Mouse (Mus musculus) B cell, adult (primary cell): ENCODE results near the gene Kif26a. TPM values are rescaled to one million over a fixed set of nuclear protein-coding genes. Genes with fewer than 3 reads are reported as not detected.

Experiments used
- total RNA-seq: library from RNA; stranded (reverse); gene quantifications from 4 replicates; pipeline ENCODE4 v1.2.4, GENCODE M21; 2023; ENCODE audit not compliant: inconsistent age

Kif26a gene
- 0.06 TPM in 1 of 4 replicates, not detected in the others for total RNA-seq

DNA sequence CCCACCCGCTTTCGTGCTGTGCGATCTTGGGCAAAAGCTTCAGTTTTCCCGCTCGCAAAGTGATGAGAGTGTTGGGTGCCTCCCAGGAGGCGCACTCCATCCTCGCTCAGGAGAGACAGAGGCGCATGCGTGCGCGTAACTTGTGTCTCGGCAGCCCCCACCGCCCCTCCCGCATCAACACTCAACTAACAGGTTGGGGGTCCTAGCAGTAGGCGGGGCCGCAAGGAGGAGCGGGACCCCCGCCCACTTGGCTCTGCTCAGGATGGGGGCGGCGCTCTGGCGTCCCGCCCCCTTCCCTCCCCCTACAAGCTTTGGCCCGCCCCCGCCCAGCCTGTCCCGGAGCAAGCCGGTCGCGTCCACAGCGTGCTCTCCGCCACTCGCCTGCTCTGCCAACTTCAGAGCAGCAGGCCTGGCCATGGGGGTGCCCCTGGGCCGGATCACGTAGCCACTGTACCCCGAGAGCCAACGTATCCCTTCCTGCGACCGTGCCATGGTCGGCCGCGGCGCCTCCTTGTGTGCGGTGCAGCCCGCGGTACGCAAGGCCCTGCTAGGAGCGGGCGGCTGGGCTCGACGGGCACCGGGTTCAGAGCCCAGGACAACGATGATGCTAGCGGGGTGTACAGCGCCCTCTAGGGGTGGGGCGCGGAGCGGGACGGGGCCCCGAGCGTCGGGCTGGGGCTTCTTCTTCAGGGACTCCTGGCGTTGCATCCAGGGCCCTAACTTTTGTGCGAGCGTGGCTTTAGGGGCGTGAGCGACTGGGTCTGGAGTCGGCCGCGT lies at the start of gene Kif26a:
Gene Kif26a (plus strand): TSS at position 334 of the 777 bp plus-strand sequence.

DNA sequence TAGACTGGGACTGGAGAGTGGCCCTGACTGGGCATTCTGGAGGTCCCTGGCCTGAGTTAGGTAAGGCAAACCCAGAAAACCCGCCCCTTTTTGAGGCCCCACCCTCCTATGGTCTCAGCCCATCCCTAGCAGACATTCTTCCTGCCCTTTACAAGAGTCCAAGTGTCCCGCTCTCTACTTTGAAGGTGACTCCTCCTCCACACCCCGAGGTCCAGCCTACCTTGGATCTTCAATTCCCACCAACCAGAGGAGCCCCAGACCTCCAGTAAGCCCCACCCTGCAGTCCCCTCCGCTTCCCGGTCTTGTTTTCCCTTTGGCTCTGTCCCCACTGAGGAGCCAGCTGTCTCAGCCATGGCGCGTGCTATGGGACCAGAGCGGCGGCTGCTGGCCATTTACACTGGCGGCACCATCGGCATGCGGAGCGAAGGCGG lies 39.5 kb upstream of the Kif26a start, which contains the start of gene Aspg:
Gene Aspg (plus strand): TSS at position 139 of the 431 bp plus-strand sequence.

Other genes with a start within 250 kb of the Kif26a start
- gene Ppp1r13b, start 238.1 kb upstream of the Kif26a start, total RNA-seq, result 41.6 to 52.2 TPM (median 44.6 TPM) in 4 replicates
- gene Atp5mpl, start 179.2 kb upstream of the Kif26a start, total RNA-seq, result 145 to 192 TPM (median 178 TPM) in 4 replicates
- not detected in 4 replicates for gene Tdrd9, start 174.6 kb upstream of the Kif26a start, total RNA-seq
- gene Rd3l, start 164.9 kb upstream of the Kif26a start, total RNA-seq, result not detected in 4 replicates
- 0.36 to 0.51 TPM in 2 of 4 replicates, not detected in the others for gene Aspg, start 39.5 kb upstream of the Kif26a start, total RNA-seq